Mouse (Mus musculus) B cell, adult 62 days (primary cell): ENCODE measurements around the gene Btbd35f26. TPM values are rescaled to one million over a fixed set of nuclear protein-coding genes. Genes with fewer than 3 reads are reported as not detected.

Source experiments
- total RNA-seq: library from RNA; stranded (reverse); gene quantifications from 4 replicates; pipeline ENCODE4 v1.2.4, GENCODE M21; 2023

Gene Btbd35f26
- total RNA-seq: not detected in 4 replicates

GRCm38 (mm10) chrX:31336154-31336553, at the start of gene Btbd35f26:
Gene Btbd35f26 (plus strand): TSS chrX:31336454.

GRCm38 (mm10) chrX:31383818-31384217, 47.6 kb downstream of the Btbd35f26 start, which contains the start of gene Btbd35f19:
Gene Btbd35f19 (minus strand): TSS chrX:31383918.

Other genes with a start within 250 kb of the Btbd35f26 start
- gene Btbd35f29, start 218.8 kb upstream of the Btbd35f26 start, total RNA-seq: not detected in 4 replicates
- gene Spin2f, start 82.6 kb upstream of the Btbd35f26 start, total RNA-seq: not detected in 4 replicates
- gene Btbd35f19, start 47.5 kb downstream of the Btbd35f26 start, total RNA-seq: not detected in 4 replicates
- not detected in 4 replicates for gene Gm21883, start 237.8 kb downstream of the Btbd35f26 start, total RNA-seq